Mouse (Mus musculus) heart, embryonic 13.5 days (tissue): Measurements from ENCODE around the gene Ldlrad3. TPM values are rescaled to one million over a fixed set of nuclear protein-coding genes. Genes with fewer than 3 reads are reported as not detected.

Experiments
- ATAC-seq: fragments of 200-750 bp; cut with Nextera tagmentation; 2 replicates; pipeline ENCODE4 v1.8.0; 2017; ENCODE audit warnings: moderate TSS enrichment; ENCODE audit not compliant: insufficient number of reproducible peaks, low FRiP score, low TSS enrichment; ENCODE audit errors: extremely low read depth
- H3K27ac ChIP-seq: fragments of 300-500 bp; sonication (generic); replicated peaks from 2 replicates; pipeline ENCODE4 v1.5.1; 2015; ENCODE audit warnings: moderate library complexity, mild to moderate bottlenecking, inconsistent platforms
- H3K27me3 ChIP-seq: fragments of 300-500 bp; sonication (generic); replicated peaks from 2 replicates; pipeline ENCODE4 v1.6.1; 2015; ENCODE audit warnings: mild to moderate bottlenecking, inconsistent platforms
- H3K36me3 ChIP-seq: fragments of 300-500 bp; sonication (generic); 2 replicates; pipeline ENCODE4 v1.6.1; 2015; ENCODE audit warnings: mild to moderate bottlenecking, inconsistent platforms
- H3K4me1 ChIP-seq: fragments of 300-500 bp; sonication (generic); 2 replicates; pipeline ENCODE4 v1.6.1; 2015; ENCODE audit warnings: inconsistent platforms
- H3K4me2 ChIP-seq: fragments of 300-500 bp; sonication (generic); 2 replicates; pipeline ENCODE4 v1.6.1; 2015; ENCODE audit warnings: inconsistent platforms, mild to moderate bottlenecking, moderate library complexity
- H3K4me3 ChIP-seq: fragments of 300-500 bp; sonication (generic); 2 replicates; pipeline ENCODE4 v1.5.1; 2015; ENCODE audit warnings: moderate library complexity, mild to moderate bottlenecking, inconsistent platforms
- H3K9ac ChIP-seq: fragments of 300-500 bp; sonication (generic); 2 replicates; pipeline ENCODE4 v1.6.1; 2015; ENCODE audit warnings: inconsistent platforms, mild to moderate bottlenecking, moderate library complexity
- H3K9me3 ChIP-seq: fragments of 300-500 bp; sonication (generic); 2 replicates; pipeline ENCODE4 v1.6.1; 2016; ENCODE audit warnings: inconsistent platforms
- WGBS: fragments of 180-500 bp; shearing (Covaris S2); methylation state at CpG from one replicate; pipeline ENCODE4 v1.1.7; 2015; ENCODE audit warnings: mixed read lengths; 5-methylcytosine and 5-hydroxymethylcytosine counted together
- polyA plus RNA-seq: library from polyadenylated mRNA; unstranded; fragments of >200 nt; fragmentation: Nextera tagmentation; extraction: Ambion mirVana; gene quantifications from 2 replicates; pipeline ENCODE4 v1.2.1, GENCODE M21; 2015

Ldlrad3 gene
- polyA plus RNA-seq, 1 experiment from 2014 or later: 16.3 TPM

DNA sequence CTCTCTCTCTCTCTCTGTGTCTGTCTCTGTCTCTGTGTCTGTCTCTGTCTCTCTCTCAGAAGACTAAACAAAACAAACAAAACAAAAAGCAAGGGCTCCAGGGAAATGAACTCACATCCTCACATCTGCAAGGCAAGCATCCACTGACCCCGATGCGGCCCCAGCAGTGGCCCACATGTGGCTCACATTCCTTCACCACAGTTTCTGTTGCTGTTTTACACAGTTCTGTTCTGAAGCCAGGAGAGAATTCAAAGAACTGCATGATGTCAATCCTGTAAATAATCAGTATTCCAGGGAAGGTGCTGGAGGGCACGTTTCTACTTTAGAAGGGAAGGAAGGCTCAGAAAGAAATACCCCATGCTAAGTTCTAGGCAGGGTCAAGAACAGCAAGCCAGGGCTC lies 91.9 kb downstream of the Ldlrad3 start:
- no peak for ATAC-seq
- Histone ChIP-seq H3K4me3 (no peak overlapping the region), H3K4me2 (no peak overlapping the region), H3K4me1 (peaks cover 7% of the 10 kb centered on the region), H3K36me3 (no peaks in the 10 kb centered on the region), H3K9me3 (peaks cover 5% of the 10 kb centered on the region; the same call in 1 of the 2 replicates), H3K9ac (no peak overlapping the region), H3K27ac (no peak overlapping the region), H3K27me3 (0 out of 2 replicates have a peak, but pooled peaks cover 3% of the 10 kb centered on the region)
- WGBS: 67% methylated on average over 3 of the region's 3 CpGs

GRCm38 (mm10) chr2:102092579-102092978 lies 93.6 kb downstream of the Ldlrad3 start:
- H3K36me3 ChIP-seq: no peaks in the 10 kb centered on the region
- ATAC-seq: no peak
- no peak overlapping the region for H3K4me2 ChIP-seq
- 77% methylated on average over 10 of the region's 10 CpGs for WGBS
- no peak overlapping the region for H3K9ac ChIP-seq
- peaks cover 7% of the 10 kb centered on the region for H3K4me1 ChIP-seq
- H3K27me3 ChIP-seq: 0 out of 2 replicates have a peak, but pooled peaks cover 3% of the 10 kb centered on the region
- no peak overlapping the region for H3K4me3 ChIP-seq
- peaks cover 5% of the 10 kb centered on the region; the same call in 1 of the 2 replicates for H3K9me3 ChIP-seq
- no peak overlapping the region for H3K27ac ChIP-seq

- ATAC-seq: no peak
- H3K4me3 ChIP-seq: no peak overlapping the region
- H3K9me3 ChIP-seq: peaks cover 5% of the 10 kb centered on the region; the same call in 1 of the 2 replicates
- no peak overlapping the region for H3K9ac ChIP-seq
- no peaks in the 10 kb centered on the region for H3K36me3 ChIP-seq
- H3K4me1 ChIP-seq: peaks cover 7% of the 10 kb centered on the region
- H3K4me2 ChIP-seq: no peak overlapping the region
- 52% methylated on average over 8 of the region's 8 CpGs for WGBS
- 0 out of 2 replicates have a peak, but pooled peaks cover 3% of the 10 kb centered on the region for H3K27me3 ChIP-seq
- no peak overlapping the region for H3K27ac ChIP-seq
Observed at GRCm38 (mm10) chr2:102091516-102092350, 94.5 kb downstream of the Ldlrad3 start.

DNA sequence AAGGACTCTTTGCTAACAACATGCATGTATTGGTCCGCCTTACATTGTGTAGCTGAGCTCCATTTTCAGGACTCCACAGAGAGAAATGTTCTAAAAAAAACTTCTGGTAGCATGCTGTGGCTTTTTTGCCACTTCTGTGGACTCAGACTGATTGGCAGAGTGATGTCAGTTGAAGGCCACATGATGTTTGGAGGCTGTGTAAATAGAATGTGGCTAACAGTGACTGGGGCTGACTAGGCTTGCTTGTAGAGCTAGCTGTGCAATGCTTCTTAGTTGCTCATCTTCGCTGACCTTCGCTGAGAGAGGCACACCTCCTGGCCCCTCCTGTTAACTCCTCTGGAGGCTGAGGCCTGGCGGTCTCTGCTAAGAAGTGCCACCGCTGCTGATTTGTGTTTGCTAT lies 98.4 kb downstream of the Ldlrad3 start:
- Histone ChIP-seq H3K9me3 (peaks cover 5% of the 10 kb centered on the region; the same call in 1 of the 2 replicates), H3K27me3 (no peaks in the 10 kb centered on the region), H3K4me1 (peaks cover 7% of the 10 kb centered on the region), H3K27ac (no peak overlapping the region), H3K9ac (no peak overlapping the region), H3K4me2 (no peak overlapping the region), H3K36me3 (no peaks in the 10 kb centered on the region), H3K4me3 (no peak overlapping the region)
- no peak for ATAC-seq
- WGBS: 86% methylated on average over 5 of the region's 5 CpGs

- Histone ChIP-seq H3K27me3 (no peaks in the 10 kb centered on the region), H3K4me3 (no peak overlapping the region), H3K4me2 (no peak overlapping the region), H3K36me3 (peaks cover 3% of the 10 kb centered on the region), H3K4me1 (peaks cover under 1% of the 10 kb centered on the region), H3K9me3 (peaks cover 6% of the 10 kb centered on the region; the same call in 1 of the 2 replicates), H3K9ac (no peak overlapping the region), H3K27ac (no peak overlapping the region)
- WGBS: 94% methylated on average over 23 of the region's 23 CpGs
- no peak for ATAC-seq
Observed at GRCm38 (mm10) chr2:102086583-102086982, 99.6 kb downstream of the Ldlrad3 start.

DNA sequence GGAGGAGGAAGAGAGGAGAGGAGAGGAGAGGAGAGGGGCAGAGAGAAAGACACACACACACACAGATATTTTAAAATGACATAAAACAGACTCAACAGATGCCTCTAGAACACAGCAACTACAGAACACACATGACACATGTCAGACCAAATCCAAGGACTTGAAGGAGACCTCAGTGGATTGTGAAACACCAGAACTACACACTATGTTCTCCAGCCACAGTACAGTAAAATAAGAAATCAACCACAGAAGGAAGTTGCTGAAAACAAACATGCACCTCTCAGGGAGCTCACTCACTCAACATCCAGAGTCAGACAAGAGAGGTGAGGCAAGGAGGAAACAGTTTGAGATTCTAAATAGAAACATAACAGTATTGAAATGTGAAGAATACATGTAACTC lies 103.4 kb downstream of the Ldlrad3 start:
- 0 out of 2 replicates have a peak, but pooled peaks cover 2% of the 10 kb centered on the region for H3K4me1 ChIP-seq
- H3K27me3 ChIP-seq: no peaks in the 10 kb centered on the region
- H3K4me2 ChIP-seq: no peak overlapping the region
- peaks cover 10% of the 10 kb centered on the region for H3K36me3 ChIP-seq
- H3K27ac ChIP-seq: no peak overlapping the region
- no peak overlapping the region for H3K9ac ChIP-seq
- no peak for ATAC-seq
- H3K4me3 ChIP-seq: no peak overlapping the region
- H3K9me3 ChIP-seq: peaks cover 12% of the 10 kb centered on the region; the same call in 1 of the 2 replicates

GRCm38 (mm10) chr2:102077554-102077953 lies 108.6 kb downstream of the Ldlrad3 start:
- WGBS: 44% methylated on average over 4 of the region's 4 CpGs

DNA sequence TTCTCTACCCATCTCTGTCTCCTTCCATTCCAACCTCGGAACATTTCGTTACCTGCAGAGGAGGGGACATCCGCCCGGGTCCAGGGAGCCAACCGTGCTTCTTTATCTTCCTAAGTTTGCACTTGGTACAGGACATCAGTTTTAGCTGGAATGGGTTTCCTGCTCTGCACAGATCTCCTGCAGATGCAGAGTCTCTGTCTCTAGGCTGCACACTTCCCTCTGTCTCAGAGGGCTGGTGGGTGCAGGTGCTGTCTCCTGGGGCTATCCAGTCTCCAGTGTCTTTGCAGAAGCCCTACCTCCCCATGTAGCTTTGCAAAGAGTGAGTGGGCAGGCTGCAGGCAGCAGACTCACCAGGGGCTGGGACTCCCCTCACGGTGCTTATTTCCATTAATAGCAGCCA lies 109.9 kb downstream of the Ldlrad3 start:
- 82% methylated on average over 6 of the region's 6 CpGs for WGBS

More at GRCm38 (mm10) chr2:102077554-102077953, 108.6 kb downstream of the Ldlrad3 start:
- H3K4me1 ChIP-seq: 0 out of 2 replicates have a peak, but pooled peaks cover 4% of the 10 kb centered on the region
- no peak overlapping the region for H3K27ac ChIP-seq
- ATAC-seq: no peak
- H3K9me3 ChIP-seq: 0 out of 2 replicates have a peak, but pooled peaks cover 7% of the 10 kb centered on the region
- no peaks in the 10 kb centered on the region for H3K27me3 ChIP-seq
- H3K4me2 ChIP-seq: no peak overlapping the region
- no peak overlapping the region for H3K4me3 ChIP-seq
- no peak overlapping the region for H3K9ac ChIP-seq
- peaks cover 10% of the 10 kb centered on the region for H3K36me3 ChIP-seq

DNA sequence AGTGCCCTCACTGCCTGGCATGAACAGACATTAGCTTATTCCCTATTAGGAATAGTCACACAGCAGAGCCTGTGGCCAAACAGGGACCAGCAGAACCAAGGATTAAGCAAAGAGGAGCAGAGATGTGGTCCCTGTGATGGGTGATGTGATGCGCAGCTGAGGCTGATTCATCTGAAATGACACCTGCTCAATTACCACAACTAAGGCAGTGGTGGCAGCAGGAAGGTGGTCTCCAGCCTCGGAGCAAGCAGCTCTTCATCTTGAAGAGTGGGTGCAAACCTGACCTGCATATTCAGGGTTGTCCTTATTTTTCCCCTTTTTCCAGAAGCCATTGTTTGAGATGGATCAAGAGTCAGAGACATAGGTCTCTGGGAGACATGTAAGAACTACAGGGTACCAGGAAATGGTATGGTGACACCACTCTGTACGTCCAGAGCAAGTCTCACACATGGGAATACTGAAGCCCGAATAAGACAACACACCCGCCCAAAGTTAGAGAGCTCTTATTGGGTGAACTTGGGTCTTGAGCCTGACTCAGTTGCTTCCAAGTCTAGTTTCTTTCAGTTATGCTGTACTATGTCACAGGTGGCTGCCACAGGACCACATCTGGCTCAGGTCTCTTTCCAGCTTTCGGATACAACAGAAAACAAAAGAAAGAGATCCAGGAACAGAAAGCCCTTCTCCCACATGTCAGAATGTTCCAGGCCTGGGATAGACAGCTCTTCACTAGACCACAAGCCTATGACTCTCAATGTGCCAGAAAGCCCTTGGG lies 112.7 kb downstream of the Ldlrad3 start:
- H3K27me3 ChIP-seq: no peaks in the 10 kb centered on the region
- no peak overlapping the region for H3K4me2 ChIP-seq
- no peak overlapping the region for H3K4me3 ChIP-seq
- no peak overlapping the region for H3K9ac ChIP-seq
- H3K9me3 ChIP-seq: no peaks in the 10 kb centered on the region
- no peak overlapping the region for H3K27ac ChIP-seq
- no peaks in the 10 kb centered on the region for H3K36me3 ChIP-seq
- no peak for ATAC-seq
- 90% methylated on average over 6 of the region's 6 CpGs for WGBS
- peaks cover 17% of the 10 kb centered on the region for H3K4me1 ChIP-seq

More for the DNA sequence above, 109.9 kb downstream of the Ldlrad3 start:
- Histone ChIP-seq H3K4me1 (0 out of 2 replicates have a peak, but pooled peaks cover 6% of the 10 kb centered on the region), H3K27ac (no peak overlapping the region), H3K9me3 (0 out of 2 replicates have a peak, but pooled peaks cover 2% of the 10 kb centered on the region), H3K36me3 (peaks cover 3% of the 10 kb centered on the region), H3K4me3 (no peak overlapping the region), H3K4me2 (no peak overlapping the region), H3K9ac (no peak overlapping the region), H3K27me3 (no peaks in the 10 kb centered on the region)
- ATAC-seq: no peak

GRCm38 (mm10) chr2:102072859-102073258 lies 113.3 kb downstream of the Ldlrad3 start:
- Histone ChIP-seq H3K27ac (no peak overlapping the region), H3K9ac (no peak overlapping the region), H3K4me2 (no peak overlapping the region), H3K36me3 (no peaks in the 10 kb centered on the region), H3K4me1 (peaks cover 16% of the 10 kb centered on the region), H3K4me3 (no peak overlapping the region), H3K9me3 (no peaks in the 10 kb centered on the region), H3K27me3 (no peaks in the 10 kb centered on the region)
- WGBS: 62% methylated on average over 4 of the region's 4 CpGs
- no peak for ATAC-seq

- no peak overlapping the region for H3K27ac ChIP-seq
- no peaks in the 10 kb centered on the region for H3K9me3 ChIP-seq
- no peak overlapping the region for H3K9ac ChIP-seq
- no peaks in the 10 kb centered on the region for H3K27me3 ChIP-seq
- H3K4me2 ChIP-seq: no peak overlapping the region
- no peaks in the 10 kb centered on the region for H3K36me3 ChIP-seq
- 76% methylated on average over 10 of the region's 10 CpGs for WGBS
- H3K4me1 ChIP-seq: peaks cover 14% of the 10 kb centered on the region
- ATAC-seq: no peak
- no peak overlapping the region for H3K4me3 ChIP-seq
Observed at GRCm38 (mm10) chr2:102071022-102071717, 115.0 kb downstream of the Ldlrad3 start.
